Mouse (Mus musculus): ENCODE measurements around the gene Enho.

Enho gene

DNA sequence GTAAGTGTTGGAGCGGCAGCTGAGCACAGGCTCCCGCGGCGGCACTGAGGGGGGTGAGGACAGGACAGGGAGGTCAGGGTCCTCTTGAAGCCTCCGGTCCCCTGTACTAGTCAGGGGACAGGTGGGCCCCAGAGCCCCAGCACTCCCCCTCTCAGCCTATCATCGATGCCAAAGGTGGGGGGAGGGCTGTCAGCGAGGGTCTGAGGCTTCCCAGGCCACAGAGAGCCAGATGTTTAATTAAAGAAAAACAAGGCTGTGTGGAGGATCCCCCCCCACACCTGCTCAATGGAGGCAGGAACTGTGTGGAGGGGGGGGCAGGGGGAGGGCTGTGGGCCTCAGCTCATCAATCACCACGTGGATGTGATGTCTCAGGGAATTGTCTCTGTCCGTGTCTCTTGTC is 23.5 kb upstream of the Enho start:
- DNase-seq, result no peak

DNA sequence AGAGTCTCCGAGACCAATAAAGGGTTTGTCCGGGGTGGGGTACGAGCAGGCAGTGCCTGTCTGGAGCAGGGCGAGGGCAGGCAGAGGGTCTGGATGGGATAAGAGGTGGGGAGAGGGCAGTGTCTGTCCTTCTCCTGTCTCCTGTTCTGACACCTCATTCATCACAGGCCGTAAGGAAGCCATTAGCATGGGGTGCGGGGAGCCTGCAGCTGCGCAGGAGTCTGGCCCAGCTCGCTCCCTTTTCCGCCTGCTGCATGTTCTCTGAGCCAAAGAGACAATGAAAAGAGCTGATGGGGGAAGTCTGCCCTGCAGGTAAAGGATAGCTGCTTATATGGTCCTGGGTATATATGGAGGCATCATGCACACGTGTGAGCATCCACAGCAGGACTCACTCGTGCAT is 22.6 kb upstream of the Enho start:
- DNase-seq, result no peak

DNA sequence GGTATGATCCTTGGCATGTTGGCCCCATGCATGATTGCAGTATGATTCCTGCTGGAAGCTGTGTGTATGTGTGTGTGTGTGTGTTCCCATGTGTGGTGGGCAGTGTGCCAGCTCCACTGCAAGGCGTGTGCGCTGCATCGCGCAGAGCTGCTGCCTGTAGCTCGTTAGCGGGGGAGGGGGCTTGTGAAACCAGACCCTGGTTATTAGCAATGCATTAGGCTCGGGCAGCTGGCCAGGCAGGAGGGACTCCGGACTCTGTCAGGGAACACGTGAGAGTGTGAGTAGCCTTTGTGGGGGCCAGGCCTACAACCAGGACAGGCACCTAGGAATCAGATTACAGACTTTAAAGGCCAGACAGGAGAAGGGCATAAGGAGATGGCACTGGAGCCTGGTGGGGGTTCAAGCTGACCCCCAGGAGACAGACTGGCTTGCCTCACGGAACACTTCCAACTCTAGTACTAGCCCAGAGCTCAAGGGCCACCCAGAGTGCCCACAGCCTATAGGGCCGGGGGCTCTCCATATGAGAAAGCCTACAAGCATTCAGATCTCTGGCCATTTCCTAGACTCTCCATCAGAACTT is 20.8 kb upstream of the Enho start:
- peak; percentile 62 to 68 for DNase-seq

DNA sequence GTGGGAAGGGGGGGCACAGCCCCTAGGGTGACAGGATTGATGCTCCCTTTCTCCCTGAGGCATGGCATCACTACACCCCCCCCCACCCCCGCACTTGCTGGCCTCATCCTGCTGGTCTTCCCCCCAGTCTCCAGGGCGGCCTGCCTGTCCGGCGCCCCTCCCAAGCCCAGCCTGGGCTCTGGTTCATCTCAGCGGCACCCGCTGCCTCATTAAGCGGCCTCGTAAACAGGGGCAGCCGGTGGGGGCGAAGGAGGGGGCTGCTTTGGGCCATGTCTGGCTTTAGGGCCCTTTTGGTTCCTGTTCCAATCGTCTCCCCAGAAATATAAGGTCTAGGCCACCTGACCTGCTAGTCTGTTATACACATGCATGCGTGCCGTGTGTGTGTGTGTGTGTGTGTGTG is 19.4 kb upstream of the Enho start:
- DNase-seq, result no peak

DNA sequence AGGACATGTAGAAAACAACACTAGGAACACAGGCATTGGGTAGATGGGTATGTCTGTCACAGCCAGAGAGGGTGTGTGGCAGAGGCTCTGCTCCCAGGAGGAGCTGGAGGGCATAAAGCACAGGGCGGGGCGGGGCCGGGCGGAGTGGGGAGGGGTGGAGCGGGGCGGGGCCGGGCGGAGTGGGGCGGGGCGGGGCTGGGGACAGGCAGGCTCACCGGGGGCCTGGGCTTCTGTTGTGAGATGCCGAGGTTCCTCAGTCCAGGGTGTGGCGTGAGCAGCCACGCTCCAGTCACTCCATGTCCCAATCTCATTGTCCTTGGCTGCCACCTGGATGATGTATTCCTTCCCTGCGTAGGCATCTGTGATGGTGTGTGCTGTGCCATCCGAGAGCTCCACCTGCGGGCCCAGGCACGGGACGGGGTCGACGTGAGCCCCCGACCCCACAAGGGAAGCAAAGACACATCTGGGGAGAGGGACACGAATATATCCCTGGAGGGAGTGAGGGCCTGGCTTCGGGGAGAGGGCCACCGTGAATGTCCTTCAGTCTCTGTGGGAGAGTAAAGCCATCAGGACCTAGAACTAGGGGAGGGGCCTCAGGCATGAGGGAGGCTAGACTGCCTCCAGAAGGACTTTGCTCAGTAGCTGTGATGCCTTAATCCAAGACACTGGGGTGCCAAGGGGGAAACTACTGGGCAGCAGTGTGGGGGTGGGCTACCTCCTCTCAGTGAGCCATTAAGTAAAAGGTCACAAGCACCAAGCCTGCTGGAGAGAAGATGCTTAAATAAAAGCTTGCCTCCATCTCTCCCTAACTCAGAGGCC is 18.7 kb upstream of the Enho start:
- DNase-seq, result peak; percentile 46 to 58

DNA sequence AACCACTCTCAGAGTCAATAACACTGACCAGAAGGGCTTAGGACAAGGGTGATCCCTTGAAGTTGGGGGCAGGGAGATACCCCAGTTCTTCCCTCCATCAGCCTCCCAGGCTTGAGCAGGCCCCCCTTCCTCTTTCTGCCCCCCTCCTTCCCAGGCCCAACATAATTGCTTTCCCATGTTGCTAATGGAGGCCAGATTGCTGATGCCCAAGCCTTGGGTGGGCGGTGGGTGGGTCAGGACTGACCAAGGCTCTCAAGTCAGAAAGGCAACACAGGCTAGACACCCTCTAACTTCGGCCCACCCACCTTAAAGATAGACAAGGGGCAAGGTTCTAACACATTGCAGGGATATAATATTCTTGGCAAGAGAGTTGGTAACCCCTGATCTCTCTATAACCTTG is 15.4 kb upstream of the Enho start:
- no peak for DNase-seq

DNA sequence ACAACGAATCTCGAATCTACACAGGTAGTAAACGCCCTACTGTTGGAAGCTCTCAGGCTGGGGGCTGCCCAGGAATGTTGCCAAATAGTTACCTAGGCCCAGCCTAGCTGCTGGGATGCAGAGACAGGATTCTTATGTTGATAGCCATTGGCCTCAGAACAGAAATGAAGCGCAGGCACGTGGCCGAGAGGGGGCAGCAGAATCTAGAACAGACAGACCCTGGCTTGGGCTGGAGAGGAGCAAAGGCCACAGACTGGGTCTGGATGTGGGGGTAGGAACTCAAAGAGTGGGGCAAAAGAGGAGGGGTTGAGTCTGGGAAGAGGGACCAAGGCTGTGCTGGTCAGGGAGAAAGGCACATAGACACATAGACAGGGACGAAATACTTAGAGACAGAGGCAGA is 14.1 kb upstream of the Enho start:
- DNase-seq, result peak; percentile 72 to 87

DNA sequence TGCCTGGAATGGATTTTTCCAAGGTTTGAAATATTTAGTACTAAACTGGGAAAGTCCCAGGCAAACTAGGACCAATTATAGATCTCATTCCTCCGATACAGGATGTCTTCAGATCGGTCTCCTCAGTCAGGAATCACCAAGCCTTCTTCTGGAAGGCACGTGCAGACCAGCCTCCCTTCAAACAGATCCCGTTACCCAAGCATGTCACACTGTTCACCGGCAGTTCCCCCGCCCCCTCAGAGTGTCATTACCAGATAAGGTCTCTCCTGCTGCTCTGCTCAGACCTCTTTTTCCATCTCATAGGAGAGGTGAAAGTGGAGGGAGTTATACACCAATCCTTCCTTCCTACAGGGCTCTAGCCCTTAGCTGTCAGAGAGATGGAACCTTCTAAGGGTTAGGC is 13.6 kb upstream of the Enho start:
- DNase-seq, result no peak

DNA sequence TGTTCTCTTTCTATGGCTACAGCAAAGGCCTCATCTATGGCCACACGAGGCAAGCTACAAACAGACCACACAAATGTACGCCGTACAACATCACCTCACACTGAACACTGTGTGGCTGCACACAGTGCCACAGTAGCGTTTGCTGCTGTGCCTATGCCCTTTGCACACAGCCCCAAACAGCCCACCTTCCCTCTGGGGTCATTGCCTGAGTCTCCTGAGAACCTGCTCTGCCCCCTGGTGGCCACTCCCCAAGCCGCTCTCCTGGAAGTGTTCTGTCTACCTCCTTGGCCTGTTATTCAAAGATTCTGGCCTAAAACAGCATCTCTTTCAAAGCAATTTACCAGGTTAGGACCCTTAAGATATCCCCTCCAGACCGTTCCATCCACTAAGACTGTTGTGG is 13.2 kb upstream of the Enho start:
- DNase-seq, result peak; percentile 74 to 92

DNA sequence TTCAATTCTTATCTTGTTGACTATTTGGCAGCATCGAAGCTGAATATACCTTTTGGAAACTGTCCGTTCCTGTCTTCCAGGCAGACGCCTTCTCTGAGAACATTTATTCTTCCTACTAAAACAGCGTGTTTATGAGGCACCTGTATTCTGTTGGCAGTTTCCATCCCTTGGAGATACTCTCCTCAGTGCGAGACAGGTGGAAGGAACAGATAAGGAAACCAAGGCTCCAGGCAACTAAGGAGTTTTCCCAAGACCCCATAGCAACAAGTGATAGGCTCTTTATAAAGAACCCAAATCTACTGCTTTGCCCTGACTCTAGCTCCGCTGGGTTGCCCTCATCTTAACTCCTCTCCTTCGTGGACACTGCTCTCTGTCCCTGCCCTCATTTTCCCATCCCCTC is 8.5 kb upstream of the Enho start:
- no peak for DNase-seq

DNA sequence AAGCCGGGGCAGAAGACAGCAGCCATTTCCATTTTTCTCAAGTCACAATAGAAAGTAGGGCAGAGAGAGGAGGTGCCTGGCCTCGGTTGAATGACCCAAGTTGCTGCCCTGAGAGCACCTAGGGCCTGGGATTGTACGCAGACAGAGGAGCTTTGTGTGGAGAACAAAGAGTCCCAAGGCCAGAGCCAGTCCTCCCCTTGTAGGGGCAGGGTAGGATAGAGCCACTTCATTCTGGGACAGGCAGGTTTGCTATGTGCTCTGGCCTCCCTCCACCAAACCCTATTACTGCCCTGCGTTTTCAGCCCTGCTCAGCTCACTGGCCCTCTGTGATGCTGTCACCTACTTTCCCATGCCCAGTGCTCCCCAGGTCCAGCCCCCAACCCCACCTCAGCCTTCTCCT is 8.0 kb upstream of the Enho start:
- no peak for DNase-seq

DNA sequence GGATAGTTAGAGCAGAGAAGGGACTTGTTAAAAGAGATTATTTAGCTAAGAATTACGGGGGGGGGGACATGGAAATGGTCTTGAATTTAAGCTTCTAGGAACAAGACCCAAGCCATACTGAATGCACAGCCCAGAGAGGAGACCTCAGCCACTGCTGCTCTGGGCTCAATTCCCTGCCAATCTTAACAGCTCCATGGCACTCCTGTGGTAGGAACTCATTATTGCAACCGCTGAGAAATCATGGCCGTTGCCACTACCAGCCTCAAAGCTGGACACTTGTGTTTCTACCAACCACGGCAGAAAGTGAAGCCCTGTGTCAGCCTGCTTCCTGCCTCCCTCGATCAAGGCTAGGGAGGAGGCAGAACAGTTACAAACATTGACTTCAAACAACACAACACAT is 5.4 kb upstream of the Enho start:
- DNase-seq, result peak; percentile 40 to 67

DNA sequence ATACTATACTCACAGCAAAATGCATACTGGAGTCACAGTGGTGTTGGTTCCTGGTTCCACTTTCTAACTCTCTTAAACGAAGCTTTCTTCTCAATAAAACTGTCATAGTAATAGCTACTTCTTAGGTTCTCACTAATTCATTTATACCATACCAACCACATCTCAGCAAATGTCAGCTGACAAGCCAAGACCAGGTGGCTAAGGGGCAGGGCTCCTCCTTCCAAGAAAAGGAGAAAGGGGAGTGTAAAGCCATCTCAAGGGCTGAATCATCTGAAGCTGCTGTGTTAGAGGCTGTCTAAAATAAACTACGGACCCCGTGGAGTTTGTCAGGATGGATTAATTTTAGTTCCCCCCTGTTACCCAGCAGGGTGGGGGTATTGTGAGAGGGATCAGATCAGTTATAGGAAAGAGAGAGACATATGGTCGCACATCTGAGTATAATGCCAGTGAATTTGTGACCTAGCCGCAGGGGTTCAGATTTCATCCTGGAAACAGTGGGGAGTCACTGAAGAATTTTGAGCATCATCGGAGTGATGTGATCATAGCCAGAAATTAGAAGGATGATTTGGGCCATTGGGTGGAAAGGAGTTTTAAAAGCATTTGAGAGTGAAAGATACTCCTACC is 1.2 kb upstream of the Enho start:
- DNase-seq, result no peak

DNA sequence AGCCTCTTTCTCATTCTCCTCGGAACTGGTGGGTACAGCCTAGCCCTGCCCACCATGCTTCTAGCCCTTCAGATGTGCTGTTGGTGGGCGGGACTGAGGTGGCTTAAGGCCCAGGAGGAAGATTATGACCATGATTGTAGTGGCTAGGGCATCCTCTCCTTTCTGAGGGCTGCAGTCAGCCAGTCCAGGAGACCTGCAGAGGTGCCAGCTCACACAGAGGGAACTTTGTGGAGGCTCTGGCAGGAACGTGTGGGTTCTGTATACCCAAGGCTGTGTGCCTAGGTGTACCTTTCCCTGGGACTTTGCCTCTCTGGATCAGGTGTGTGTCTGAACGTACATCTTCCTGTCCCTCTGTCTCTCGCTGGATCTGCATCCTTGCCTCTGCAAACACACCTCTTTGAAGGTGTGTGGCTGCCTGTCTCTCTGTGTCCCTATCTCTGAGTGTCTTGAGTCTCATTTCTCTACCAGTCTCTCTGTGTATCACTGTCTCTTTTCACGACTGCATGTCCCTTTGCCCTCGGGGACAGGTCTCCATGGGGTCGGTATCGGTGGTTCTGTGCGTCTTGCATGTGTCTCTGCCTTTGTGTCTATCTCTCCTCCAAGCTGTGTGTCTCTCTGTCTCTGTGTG is 796 bp downstream of the Enho start:
- no peak for DNase-seq

DNA sequence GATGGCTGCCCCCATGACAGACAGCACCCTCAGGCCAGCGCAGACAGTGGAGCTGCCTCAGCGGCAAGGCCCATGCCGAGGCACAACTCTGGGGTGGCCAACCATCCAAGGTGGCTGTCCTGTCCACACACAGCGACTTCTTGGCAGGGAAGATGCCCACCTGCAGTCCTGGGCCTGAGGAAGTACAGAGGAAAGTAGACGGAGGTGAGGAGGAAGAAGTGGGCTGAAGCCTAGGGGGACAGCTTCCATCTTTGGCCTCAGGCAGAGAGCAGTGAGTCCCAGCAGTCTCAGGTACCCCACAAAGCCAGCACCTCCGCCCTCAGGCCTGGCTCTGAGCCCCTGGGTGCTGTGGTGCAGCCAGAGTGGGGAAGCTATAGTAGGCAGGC is 1.3 kb downstream of the Enho start:
- DNase-seq, result no peak

DNA sequence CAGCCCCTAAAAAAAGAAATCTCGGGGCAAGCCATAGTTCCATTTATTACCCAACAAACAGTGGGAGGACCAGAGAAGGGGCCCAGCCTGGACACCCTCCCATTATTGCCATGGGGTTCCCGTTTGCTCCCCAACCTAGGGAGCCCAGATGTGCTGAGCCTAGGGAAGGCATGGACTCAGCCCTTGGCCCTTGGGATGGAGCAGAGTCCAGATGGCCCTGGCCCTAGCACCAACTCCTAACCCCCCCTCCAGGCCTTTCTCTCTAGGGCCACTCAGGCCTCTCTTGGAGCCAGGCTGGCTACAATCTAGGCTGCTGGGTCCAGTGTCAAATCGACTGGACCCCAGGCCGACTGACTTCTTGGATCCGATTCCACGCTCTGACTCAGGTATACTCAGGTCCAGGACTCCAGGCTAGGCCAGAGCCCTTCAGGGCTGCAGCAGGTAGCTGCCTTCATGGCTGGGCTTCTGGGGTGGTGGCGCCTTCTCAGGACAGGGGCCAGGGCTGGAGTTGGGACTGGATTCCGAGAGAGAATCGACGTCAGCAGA is 1.9 kb downstream of the Enho start:
- DNase-seq, result no peak

DNA sequence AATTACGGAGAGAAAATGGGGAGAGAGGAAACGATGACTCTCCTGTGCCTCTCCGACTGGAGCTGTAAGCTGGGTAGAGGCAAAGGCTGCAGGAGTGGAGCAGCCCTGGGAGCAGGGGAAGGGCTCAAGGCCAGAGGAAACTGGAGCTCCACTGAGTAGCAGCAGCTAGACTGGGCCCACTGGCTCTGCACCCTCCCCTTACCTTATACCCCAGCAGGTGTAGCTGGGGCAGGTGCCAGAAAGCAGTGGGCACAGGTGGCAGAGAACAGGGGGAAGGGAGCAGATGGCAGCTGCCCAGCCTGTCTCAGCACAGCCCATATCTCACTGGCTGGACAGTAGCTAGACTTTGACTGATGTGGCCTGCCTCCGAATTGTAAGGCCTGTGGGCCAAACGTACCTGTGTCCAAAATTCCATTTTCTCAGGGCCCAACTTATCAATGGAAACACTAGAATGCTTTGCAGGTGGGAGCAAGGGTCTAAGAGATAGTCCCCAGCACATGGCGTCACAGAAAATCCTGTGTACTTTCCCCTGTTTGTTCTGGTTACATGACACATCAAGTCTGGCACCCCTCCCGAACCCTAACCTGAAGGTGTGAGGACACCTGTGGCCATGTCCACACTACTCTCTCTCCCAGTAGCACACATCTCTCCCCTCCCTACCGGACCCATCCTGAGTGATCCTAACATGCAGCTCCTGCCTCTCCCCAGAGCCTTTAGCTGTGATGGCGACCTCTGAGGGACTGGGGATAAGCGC is 3.1 kb downstream of the Enho start:
- DNase-seq, result no peak

DNA sequence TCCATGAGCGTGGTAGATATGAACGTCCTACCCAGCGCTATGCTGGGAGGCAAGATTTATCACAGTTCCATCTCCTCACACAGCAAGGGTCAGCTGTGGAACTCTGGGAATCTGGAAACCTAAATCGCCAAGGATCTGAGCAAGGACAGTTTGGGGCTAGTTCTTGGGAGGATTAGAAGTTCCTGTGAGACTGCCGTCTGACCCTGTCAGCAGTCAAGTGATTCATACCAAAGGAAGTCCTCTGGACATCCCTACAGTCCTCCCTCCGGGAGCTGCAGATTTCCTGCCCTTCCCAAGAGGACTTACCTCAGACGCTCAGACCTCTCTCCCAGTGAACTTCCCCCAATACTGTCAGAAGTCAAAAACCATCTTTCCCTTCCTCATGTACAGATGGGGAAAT is 3.8 kb downstream of the Enho start:
- DNase-seq, result peak; percentile 43 to 67

DNA sequence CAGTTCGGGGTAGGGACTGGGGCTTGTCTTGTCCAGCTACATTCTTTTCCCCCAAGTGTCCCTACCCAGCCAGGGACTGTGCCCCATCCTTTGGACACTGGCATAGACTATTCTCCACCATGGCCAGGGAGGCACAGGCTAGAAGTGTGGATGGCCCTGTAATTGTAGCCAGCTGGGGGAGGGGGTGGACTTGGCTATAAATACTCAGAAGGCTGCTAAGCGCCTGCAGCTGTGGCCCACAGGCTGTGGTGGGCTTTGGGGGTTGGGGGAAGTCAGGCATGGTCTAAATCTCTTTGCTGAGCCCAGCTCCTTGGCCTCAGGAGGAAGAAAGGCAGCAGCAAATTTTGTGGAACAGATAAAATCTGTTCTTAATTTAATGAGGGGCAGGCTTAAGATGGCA is 4.2 kb downstream of the Enho start:
- no peak for DNase-seq

DNA sequence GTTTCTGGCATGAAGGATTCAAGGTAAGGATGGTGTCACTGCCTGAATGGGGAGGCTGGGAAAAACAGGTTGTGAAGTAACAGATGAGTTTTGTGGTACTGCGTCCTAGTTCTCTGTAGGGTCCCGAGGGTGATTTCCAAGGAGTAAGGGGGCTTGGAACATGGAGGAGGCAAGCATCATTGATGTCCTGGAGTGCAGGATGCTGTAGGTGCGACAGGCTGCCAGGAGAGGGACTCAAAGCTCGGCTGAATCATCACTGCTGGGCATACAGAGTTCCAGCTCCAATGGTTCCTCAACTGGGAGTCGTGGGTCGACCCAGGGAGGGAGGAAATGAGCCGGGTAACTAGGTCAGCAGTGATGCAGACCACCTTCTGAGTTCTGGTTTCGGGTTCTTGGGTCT is 4.9 kb downstream of the Enho start:
- DNase-seq, result no peak

DNA sequence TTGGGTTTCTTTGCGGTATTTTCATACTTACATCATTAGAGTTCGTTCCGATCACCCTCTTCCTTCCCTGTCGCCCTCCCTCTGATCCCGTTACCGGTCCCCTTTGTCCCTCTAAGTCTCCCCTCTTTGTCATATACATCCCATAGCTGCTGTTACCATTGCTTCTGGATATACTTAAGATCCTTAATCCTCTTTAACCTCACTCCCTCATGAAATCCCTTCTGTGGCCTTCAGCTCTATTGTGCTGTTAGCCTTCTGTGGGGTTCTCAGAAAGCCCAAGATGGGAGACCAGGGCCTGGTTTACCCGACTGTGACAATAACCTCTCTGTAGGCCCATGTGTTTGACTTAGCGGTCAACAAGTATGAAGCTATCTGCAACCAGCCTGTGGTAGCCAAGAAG is 5.5 kb downstream of the Enho start:
- no peak for DNase-seq

DNA sequence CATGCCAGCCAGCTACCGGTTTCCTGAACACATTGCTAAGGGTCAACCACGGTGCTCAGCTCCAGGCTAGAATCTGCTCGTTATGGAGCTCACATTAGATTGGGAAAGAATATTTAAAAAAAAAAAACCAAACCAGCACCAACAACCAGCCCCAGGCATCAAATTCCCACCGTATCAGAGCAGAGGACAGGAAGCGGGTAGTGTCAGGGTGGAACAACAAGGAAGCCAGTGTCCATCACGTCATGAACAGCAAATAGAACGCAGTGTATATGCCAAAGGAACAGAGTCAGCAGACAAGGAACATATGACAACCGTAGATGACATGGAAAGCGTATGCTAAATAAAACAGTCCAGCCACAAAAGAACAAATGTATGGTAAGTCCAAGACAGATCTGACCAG is 7.1 kb downstream of the Enho start:
- DNase-seq, result peak in 1 of 2 experiments; percentile 38

DNA sequence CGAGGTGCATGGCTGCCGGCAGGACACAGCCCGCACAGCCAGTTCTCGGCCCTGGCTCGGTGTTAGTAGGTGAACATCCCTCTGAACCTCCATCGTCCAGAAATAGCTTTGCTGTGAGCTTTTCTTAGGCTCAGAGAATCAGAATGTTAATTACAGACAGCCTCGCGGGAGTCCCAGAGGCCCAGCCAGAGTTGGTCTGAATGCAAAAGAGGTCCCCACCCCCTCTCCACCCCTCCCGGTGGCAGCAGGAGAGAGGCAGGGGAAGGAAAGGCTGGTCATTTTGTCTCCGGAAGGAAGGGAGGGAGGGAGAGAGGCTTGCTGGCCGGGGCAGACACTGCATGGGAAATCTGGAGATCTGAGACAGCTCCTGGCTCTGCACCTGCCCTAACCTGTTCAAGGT is 8.7 kb downstream of the Enho start:
- peak; percentile 64 to 67 for DNase-seq

Measured in kidney, postnatal 36 days (tissue).